Mouse (Mus musculus) kidney, adult 2 months (tissue): ENCODE measurements around the gene Hoxb5.

Source experiments
- CTCF ChIP-seq: fragments of 200-500 bp; conservative IDR thresholded peaks from 2 replicates; pipeline ENCODE4 v1.5.1; 2011; ENCODE audit warnings: low read depth, mild to moderate bottlenecking, control low read depth, low read length, moderate library complexity, mixed read lengths; ENCODE audit not compliant: insufficient read depth, insufficient read length
- POLR2A ChIP-seq: fragments of 200-500 bp; IDR thresholded peaks from one replicate; pipeline ENCODE4 v1.6.1; 2011; ENCODE audit warnings: low read depth, low read length, control low read depth

DNA sequence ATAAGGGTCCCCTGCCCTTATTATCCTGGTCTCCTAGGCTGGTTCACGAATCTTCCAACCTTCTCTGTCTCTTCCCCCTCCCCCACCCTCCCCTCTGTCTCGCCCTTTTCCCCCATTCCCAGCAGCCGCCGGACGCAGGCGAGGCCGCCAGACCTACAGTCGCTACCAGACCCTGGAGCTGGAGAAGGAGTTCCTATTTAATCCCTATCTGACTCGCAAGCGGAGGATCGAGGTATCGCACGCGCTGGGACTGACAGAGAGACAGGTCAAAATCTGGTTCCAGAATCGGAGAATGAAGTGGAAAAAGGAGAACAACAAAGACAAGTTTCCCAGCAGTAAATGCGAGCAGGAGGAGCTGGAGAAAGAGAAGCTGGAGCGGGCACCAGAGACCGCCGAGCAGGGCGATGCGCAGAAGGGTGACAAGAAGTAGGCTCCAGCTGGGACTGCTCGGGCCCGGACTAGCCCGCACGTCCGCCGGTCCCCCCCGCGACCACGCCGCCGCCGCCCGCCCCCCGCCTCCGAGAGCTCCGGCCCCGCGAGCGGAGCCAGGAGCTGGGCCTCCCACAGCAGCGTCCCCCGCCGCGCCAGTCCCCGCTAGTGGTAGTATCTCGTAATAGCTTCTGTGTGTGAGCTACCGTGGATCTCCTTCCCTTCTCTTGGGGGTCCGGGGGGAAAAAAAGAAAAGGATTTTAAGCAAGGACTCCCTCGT, 18.9 kb upstream of the Hoxb5 start:
- TF ChIP-seq CTCF, result no peak
- no peak for TF ChIP-seq POLR2A
